Mouse (Mus musculus) brown adipose tissue, adult 24 weeks (tissue): ENCODE results near the gene Lpin3. TPM values are rescaled to one million over a fixed set of nuclear protein-coding genes. Genes with fewer than 3 reads are reported as not detected.
A peak's percentile ranks its signal among the peaks of the same experiment; 100 is the strongest.

Source experiments
- H3K27ac ChIP-seq: fragments of 200-500 bp; replicated peaks from 2 replicates; pipeline ENCODE4 v1.5.1; 2012; ENCODE audit warnings: low read depth, mild to moderate bottlenecking, low read length
- H3K4me1 ChIP-seq: fragments of 200-500 bp; 2 replicates; pipeline ENCODE4 v1.6.1; 2012; ENCODE audit warnings: low read length, mixed read lengths; ENCODE audit not compliant: control insufficient read depth, insufficient read depth, insufficient read length
- H3K4me3 ChIP-seq: fragments of 200-500 bp; 2 replicates; pipeline ENCODE4 v1.5.1; 2012; ENCODE audit warnings: low read depth, mild to moderate bottlenecking, low read length, moderate library complexity; ENCODE audit not compliant: insufficient read depth
- polyA plus RNA-seq: library from polyadenylated mRNA; stranded (reverse); fragments of >200 nt; gene quantifications from 2 replicates; pipeline ENCODE4 v1.2.4, GENCODE M21; 2012; ENCODE audit not compliant: missing spikeins, insufficient read depth, insufficient read length

Gene Lpin3
- polyA plus RNA-seq, result 0.71 and 3.0 TPM in 2 replicates

DNA sequence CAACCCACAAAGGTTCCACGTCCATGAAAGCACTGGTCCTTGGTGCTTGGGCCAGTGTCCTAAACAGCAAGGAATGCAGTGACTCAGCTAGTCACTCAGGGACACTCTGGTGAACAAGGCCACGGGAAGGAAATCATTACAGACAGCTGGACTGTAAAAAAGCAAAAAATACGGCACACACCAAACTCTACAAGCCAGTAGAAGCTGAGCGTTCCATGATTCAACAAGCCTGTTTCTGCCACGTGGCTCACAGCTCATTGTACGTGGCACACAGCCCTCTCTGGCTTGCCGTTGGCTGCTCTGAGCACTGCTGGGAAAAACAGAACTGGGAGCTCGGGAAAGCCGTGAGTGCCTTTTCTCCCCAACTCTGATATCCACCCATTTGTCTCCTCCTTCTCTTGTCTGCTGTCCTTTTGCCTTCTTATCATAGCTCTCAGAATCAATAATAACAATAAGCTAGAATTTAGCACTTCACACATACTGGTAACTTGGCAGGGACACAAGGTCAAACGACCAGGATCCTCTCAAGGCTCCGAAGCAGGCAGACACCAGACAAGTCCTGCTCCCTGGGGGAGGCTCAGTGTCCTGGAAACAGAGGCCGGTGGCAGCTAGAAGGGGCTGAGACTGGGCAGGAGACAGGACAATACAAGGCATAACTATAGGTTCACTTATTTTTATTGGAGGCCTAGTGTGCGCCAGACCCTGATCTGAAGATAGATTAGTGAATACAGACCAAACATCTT is at the start of gene Lpin3:
Lpin3 (plus strand) TSS at position 218 of the 743 bp plus-strand sequence.
- Histone ChIP-seq H3K4me3 (peak within 1 kb of the TSS; percentile 43), H3K4me1 (peaks cover 46% of the 10 kb centered on the region), H3K27ac (peak within 1 kb of the TSS; percentile 95)

DNA sequence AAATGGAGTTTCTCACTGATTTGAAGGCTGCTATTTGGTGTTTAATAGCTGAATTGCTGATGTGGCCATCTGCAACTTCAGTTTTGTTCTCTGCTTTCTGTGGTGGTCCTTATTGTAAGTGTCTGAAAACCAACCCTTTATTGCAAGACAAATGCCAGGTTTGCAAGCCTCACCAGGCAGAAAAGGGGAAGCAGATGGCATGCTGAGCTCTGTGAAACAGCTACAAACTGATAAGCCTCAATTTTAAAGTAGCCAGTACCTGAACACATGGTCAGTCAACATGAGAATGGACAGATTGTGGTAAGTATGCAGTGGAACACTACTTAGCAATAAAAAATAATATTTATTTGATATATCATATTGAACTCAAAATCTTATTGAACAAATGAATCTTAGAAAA is 39.6 kb upstream of the Lpin3 start:
- H3K27ac ChIP-seq, result no peak overlapping the region
- H3K4me3 ChIP-seq, result no peak overlapping the region
- peaks cover 5% of the 10 kb centered on the region for H3K4me1 ChIP-seq

- H3K4me1 ChIP-seq, result peaks cover 15% of the 10 kb centered on the region
- H3K27ac ChIP-seq, result no peak overlapping the region
- H3K4me3 ChIP-seq, result no peak overlapping the region
These were observed 32.8 kb upstream of the Lpin3 start for GRCm38 (mm10) chr2:160847664-160848063.

DNA sequence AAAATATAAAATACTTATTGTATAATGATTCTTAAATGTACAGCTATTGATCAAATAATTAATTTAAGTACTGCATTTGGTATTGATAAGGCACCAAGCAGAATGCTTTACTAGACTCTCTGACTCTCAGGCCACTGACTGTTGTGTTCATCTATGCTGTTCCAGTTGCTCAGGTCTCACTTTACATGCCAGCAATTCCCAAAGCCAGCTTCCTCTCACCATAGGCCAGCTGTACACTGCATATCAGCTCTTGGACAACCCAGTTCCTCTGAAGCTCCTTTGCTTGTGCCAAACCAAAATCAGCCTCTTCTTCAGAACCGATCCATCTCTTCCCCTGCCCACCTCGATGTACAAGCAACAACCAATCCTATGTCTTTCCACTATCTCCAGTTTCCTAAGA is 32.3 kb upstream of the Lpin3 start:
- Histone ChIP-seq H3K27ac (no peak overlapping the region), H3K4me1 (peaks cover 13% of the 10 kb centered on the region), H3K4me3 (no peak overlapping the region)

- H3K27ac ChIP-seq, result no peak overlapping the region
- H3K4me1 ChIP-seq, result peaks cover 10% of the 10 kb centered on the region
- no peak overlapping the region for H3K4me3 ChIP-seq
These were observed 30.7 kb upstream of the Lpin3 start for GRCm38 (mm10) chr2:160849617-160850240.

DNA sequence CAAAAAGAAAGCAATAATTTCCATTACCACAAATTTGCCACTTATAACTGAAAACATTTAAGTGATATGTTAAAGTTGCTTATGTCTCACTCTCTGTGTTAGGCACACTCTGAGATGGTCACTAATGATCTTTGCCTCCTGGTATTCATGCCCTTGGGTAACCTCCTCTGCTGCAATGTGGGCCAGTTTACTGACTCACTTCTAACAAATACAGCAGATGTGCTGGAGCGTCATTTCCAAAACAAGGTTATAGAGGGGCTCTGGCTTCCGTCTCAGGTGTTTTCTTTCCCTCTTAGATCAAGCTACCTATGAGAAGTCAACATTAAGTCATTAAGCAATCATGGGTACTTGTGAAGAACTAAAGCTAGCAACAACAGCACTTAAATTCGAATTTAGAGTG is 30.1 kb upstream of the Lpin3 start:
- Histone ChIP-seq H3K4me3 (no peak overlapping the region), H3K27ac (no peak overlapping the region), H3K4me1 (peaks cover 10% of the 10 kb centered on the region)

DNA sequence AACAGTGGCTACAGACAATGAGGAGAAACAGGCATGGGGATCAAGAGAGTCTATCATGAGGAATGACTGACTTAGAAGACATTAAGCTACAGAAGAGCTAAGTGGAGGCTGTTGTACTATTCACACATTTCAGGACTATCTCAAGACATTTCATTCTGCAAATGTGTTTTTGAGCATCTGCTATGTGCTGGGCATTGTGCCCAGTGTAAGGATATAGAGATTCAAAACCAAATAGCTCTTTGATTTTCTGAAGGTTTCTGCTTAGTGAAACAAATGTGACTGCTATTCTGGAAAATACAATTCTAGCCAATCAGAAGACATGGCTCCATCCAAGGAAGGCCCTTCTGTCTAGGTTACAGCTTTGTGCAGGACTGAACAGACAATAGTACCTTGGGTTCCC is 25.8 kb upstream of the Lpin3 start:
- H3K4me1 ChIP-seq, result peaks cover 10% of the 10 kb centered on the region
- H3K4me3 ChIP-seq, result no peak overlapping the region
- no peak overlapping the region for H3K27ac ChIP-seq

DNA sequence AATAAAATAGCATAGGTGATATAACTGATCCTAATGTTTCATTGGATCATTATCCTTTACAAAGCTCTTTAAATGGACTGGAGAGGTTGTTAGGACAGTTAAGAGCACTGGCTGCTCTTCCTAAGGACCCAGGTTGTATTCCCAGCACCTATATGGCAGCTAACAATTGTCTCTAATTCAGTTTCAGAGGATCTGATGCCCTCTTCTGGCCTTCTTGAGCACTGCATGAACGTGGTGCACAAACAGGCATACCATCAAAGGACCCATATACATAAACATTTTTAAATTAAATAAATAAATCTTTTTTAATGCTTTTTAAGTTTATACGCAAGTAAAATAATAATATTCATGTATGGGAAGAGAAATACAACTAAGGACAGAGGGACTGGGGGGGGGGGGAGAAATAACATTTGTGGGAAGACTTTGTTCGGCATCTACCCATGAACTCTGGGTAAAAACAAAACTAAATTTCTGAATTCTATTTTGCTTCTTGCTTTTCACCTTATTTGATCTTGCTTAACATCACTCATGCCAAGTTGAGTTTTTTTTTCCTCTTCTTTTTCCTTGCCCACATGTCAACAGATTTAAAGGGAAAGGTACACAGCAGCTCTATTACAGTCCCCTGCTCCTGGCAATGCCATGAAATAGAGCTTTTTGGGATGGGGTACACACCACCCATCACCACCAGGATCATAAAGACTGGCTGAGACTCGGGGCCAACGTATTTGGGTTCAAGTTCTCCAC is 23.9 kb upstream of the Lpin3 start:
- H3K4me3 ChIP-seq, result no peak overlapping the region
- H3K4me1 ChIP-seq, result peaks cover 12% of the 10 kb centered on the region
- H3K27ac ChIP-seq, result no peak overlapping the region

DNA sequence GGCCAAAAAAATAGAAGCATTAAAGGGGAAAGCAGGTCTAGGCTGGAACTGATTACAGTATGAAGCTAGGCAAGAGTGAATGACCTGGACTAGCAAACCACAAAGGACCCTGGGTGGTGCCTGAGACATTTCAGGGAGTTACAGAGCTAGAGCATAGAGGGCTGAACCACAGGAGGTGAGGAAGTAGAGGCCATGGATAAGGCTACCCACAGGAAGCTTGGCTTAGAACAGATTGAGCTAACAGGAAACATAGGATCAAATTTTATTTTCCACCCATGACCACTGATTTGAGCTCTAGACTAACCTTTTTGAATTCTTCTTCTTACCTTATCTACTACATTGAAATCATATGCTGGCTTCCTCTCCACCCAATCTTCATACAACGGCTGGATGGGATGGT is 20.1 kb upstream of the Lpin3 start:
- Histone ChIP-seq H3K4me3 (no peak overlapping the region), H3K27ac (peak overlapping the region; percentile 55; the same call in 1 of the 2 replicates), H3K4me1 (peaks cover 12% of the 10 kb centered on the region)

GRCm38 (mm10) chr2:160864112-160864511 is 16.4 kb upstream of the Lpin3 start:
- Histone ChIP-seq H3K4me1 (peaks cover 12% of the 10 kb centered on the region), H3K27ac (no peak overlapping the region), H3K4me3 (no peak overlapping the region)

DNA sequence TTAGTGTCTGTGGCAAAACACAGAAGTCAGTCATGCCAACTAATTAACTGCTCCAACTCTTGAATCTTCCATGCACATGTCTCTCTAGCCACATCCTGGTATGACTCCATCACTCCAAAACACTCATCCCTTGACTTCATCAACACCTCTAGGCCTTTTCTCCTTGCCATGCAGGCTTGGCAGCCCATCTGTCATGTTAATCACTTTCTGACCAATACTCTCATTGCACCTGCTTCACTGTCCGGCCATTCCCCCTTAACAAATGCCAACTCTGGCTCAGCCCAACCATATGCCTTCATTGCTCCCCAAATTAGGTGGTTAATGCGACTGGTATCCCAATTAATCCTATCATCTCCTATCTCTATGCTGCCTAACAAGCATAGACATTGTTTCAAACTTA is 15.2 kb upstream of the Lpin3 start:
- H3K27ac ChIP-seq, result no peak overlapping the region
- H3K4me3 ChIP-seq, result no peak overlapping the region
- peaks cover 12% of the 10 kb centered on the region for H3K4me1 ChIP-seq

DNA sequence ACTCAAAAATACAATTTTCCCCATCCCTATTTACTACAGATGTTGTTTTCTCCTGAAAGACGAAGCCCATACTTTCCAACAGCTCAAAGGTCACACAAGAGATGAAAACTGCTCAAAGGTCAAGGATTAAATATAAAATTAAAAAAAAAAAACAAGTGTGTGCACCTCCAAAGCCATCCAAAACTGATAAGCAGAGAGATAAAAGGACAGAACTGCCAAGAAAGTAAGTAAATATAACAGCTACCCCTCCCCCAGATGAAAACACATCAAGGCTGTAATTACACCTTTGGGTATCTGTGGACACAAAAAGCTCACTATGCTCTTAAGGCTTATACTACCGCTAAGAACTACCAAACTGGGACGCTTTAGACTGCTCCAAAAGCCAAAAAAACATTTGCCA is 11.0 kb upstream of the Lpin3 start:
- H3K4me1 ChIP-seq, result peaks cover 10% of the 10 kb centered on the region; the same call in 1 of the 2 replicates
- no peak overlapping the region for H3K27ac ChIP-seq
- no peak overlapping the region for H3K4me3 ChIP-seq

DNA sequence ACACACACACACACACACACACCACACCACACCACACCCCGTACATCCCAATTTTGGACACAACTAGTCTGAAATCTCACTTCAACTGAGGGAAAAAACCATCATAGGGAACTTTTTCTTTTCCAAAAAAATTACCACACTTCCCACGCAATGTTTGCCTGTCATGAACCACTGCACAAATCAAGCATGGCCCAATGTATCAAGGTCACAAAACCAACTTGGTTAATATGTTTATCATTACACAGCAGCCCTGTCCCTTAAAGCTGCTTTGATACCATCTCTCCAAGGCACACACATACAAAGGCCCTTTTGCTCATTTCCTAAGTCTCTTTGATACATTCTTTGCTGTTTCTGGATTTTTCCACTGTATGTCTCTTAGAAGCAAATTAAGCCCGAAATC is 9.2 kb upstream of the Lpin3 start:
- Histone ChIP-seq H3K27ac (peak overlapping the region; percentile 25; the same call in 1 of the 2 replicates), H3K4me1 (peaks cover 15% of the 10 kb centered on the region; the same call in 1 of the 2 replicates), H3K4me3 (peak overlapping the region; percentile 38)

GRCm38 (mm10) chr2:160872395-160872794 is 8.1 kb upstream of the Lpin3 start:
- Histone ChIP-seq H3K27ac (peak overlapping the region; percentile 94), H3K4me1 (peaks cover 15% of the 10 kb centered on the region; the same call in 1 of the 2 replicates), H3K4me3 (peak overlapping the region; percentile 94)

DNA sequence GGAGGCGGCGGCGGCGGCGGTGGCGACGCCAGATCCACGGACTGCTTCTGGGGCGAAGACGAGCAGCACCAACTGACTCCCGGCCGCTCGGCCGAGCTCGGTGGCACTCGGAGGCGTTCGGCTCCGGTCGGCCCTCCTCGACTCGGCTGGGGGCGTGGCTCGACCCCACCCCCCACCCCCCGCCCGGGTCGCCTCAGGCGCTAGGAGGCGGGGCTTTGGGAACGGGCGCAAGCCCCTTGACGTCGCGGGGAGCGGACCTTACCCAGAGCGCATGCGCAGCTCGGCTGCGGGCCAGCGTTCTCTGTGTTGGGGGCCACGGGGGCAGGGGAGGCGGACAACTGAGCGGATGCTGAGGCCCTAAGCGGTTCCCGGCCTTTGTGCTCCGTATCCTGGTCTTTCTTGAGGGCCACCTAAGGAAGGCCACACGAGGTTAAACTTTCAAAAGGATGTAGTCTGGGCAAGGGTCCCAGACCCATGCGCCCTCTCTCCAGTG is 7.5 kb upstream of the Lpin3 start, which contains the start of gene Zhx3:
Zhx3 (minus strand) TSS at position 109 of the 493 bp plus-strand sequence.
- Histone ChIP-seq H3K4me3 (peak within 1 kb of the TSS; percentile 94), H3K27ac (peak within 1 kb of the TSS; percentile 94), H3K4me1 (peaks cover 15% of the 10 kb centered on the region; the same call in 1 of the 2 replicates)
